Mouse (Mus musculus) liver, postnatal 0 days (tissue): ENCODE measurements around the gene Ksr2. TPM values are rescaled to one million over a fixed set of nuclear protein-coding genes. Genes with fewer than 3 reads are reported as not detected.

ENCODE experiments used
- ATAC-seq: fragments of 200-750 bp; cut with Nextera tagmentation; 2 replicates; pipeline ENCODE4 v1.8.0; 2017; ENCODE audit warnings: mild to moderate bottlenecking, moderate library complexity
- DNase-seq: peaks from one replicate; pipeline ENCODE4 v3.0.0-alpha.2; 2016
- H3K27ac ChIP-seq: fragments of 300-500 bp; sonication (generic); 2 replicates; pipeline ENCODE4 v1.5.1; 2014; ENCODE audit warnings: antibody characterized with exemption, moderate library complexity, mild to moderate bottlenecking, low read depth
- H3K27me3 ChIP-seq: fragments of 300-500 bp; sonication (generic); 2 replicates; pipeline ENCODE4 v1.6.1; 2014; ENCODE audit warnings: low read length, control low read depth, mixed read lengths; ENCODE audit not compliant: insufficient read depth
- H3K36me3 ChIP-seq: fragments of 300-500 bp; sonication (generic); replicated peaks from 2 replicates; pipeline ENCODE4 v1.6.1; 2014; ENCODE audit warnings: mild to moderate bottlenecking, control low read depth, low read length, moderate library complexity, mixed read lengths; ENCODE audit not compliant: insufficient read depth
- H3K4me1 ChIP-seq: fragments of 300-500 bp; sonication (generic); 2 replicates; pipeline ENCODE4 v1.6.1; 2014; ENCODE audit warnings: antibody characterized with exemption, mild to moderate bottlenecking, control low read depth; ENCODE audit not compliant: insufficient read depth
- H3K4me2 ChIP-seq: fragments of 300-500 bp; sonication (generic); 2 replicates; pipeline ENCODE4 v1.6.1; 2014; ENCODE audit warnings: low read depth, mild to moderate bottlenecking, low read length, moderate library complexity, mixed read lengths
- H3K4me3 ChIP-seq: fragments of 300-500 bp; sonication (generic); 2 replicates; pipeline ENCODE4 v1.5.1; 2014; ENCODE audit warnings: low read depth, low read length
- H3K9ac ChIP-seq: fragments of 300-500 bp; sonication (generic); replicated peaks from 2 replicates; pipeline ENCODE4 v1.6.1; 2014; ENCODE audit warnings: mild to moderate bottlenecking, moderate library complexity
- H3K9me3 ChIP-seq: fragments of 300-500 bp; sonication (generic); 2 replicates; pipeline ENCODE4 v1.6.1; 2016; ENCODE audit warnings: mild to moderate bottlenecking, control low read depth, low read length, mixed read lengths
- CTCF ChIP-seq: sonication (generic); IDR thresholded peaks from 2 replicates; pipeline ENCODE4 v1.5.1; 2016; ENCODE audit warnings: antibody characterized with exemption, low read depth
- EP300 ChIP-seq: IDR thresholded peaks from 2 replicates; pipeline ENCODE4 v1.6.1; 2016; ENCODE audit warnings: antibody characterized with exemption, low read depth, mild to moderate bottlenecking
- WGBS: fragments of 180-500 bp; shearing (Covaris S2); extraction: QIAGEN DNeasy Blood & Tissue Kit; methylation state at CpG from one replicate; pipeline ENCODE4 v1.1.7; 2014; ENCODE audit not compliant: insufficient replicate concordance; 5-methylcytosine and 5-hydroxymethylcytosine counted together
- polyA plus RNA-seq: library from polyadenylated mRNA; unstranded; fragments of >200 nt; fragmentation: Nextera tagmentation; extraction: Ambion mirVana; gene quantifications from 2 replicates; pipeline ENCODE4 v1.2.1, GENCODE M21; 2015

The Ksr2 gene
- polyA plus RNA-seq, 1 experiment from 2014 or later: 0.09 TPM

GRCm38 (mm10) chr5:117443141-117443540, 29.3 kb downstream of the Ksr2 start:
- DNase-seq (no peak), ATAC-seq (no peak)
- no peaks in the 10 kb centered on the region for H3K36me3 ChIP-seq
- H3K9ac ChIP-seq: no peak overlapping the region
- H3K4me2 ChIP-seq: no peak overlapping the region
- H3K27me3 ChIP-seq: no peaks in the 10 kb centered on the region
- WGBS: 59% methylated on average over 4 of the region's 4 CpGs
- no peak overlapping the region for H3K27ac ChIP-seq
- H3K9me3 ChIP-seq: no peaks in the 10 kb centered on the region
- no peaks in the 10 kb centered on the region; the same call in 1 of the 2 replicates for H3K4me1 ChIP-seq
- TF ChIP-seq CTCF (no peak), EP300 (no peak)
- H3K4me3 ChIP-seq: no peak overlapping the region

DNA sequence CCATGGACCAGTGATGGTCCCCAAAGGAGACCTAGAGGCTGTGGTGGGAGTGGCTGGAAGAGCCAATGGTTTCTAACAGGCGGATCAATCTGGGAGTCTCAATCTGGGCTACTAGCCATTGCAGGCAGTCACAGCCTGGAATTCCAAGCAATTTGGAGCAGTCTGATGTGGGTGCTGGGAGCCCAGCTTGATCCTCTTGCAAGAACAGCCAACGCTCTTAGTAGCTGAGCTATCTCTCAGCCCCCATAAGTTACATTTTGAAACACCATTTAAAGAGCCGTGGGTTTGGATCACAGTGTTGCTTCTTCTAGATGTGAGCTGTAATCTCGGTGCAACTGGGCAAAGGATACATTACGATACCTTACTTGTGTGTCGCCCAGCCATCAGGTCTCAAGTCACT, 30.1 kb downstream of the Ksr2 start:
- no peaks in the 10 kb centered on the region; the same call in 1 of the 2 replicates for H3K4me1 ChIP-seq
- H3K9me3 ChIP-seq: no peaks in the 10 kb centered on the region
- H3K4me3 ChIP-seq: no peak overlapping the region
- no peaks in the 10 kb centered on the region for H3K27me3 ChIP-seq
- WGBS: 78% methylated on average over 6 of the region's 6 CpGs
- ATAC-seq (no peak), DNase-seq (no peak)
- H3K27ac ChIP-seq: no peak overlapping the region
- no peak overlapping the region for H3K9ac ChIP-seq
- H3K4me2 ChIP-seq: no peak overlapping the region
- TF ChIP-seq CTCF (no peak), EP300 (no peak)
- no peaks in the 10 kb centered on the region for H3K36me3 ChIP-seq

GRCm38 (mm10) chr5:117447698-117448097, 33.9 kb downstream of the Ksr2 start:
- Histone ChIP-seq H3K27ac (no peak overlapping the region), H3K4me3 (no peak overlapping the region), H3K36me3 (no peaks in the 10 kb centered on the region), H3K4me2 (no peak overlapping the region), H3K9ac (no peak overlapping the region), H3K27me3 (no peaks in the 10 kb centered on the region), H3K9me3 (no peaks in the 10 kb centered on the region), H3K4me1 (no peaks in the 10 kb centered on the region; the same call in 1 of the 2 replicates)
- ATAC-seq: no peak
- DNase-seq: no peak
- WGBS: 32% methylated on average over 6 of the region's 6 CpGs
- TF ChIP-seq EP300: no peak
- 0 out of 2 replicates have a peak, but pooled peaks have one; percentile 19 for TF ChIP-seq CTCF

DNA sequence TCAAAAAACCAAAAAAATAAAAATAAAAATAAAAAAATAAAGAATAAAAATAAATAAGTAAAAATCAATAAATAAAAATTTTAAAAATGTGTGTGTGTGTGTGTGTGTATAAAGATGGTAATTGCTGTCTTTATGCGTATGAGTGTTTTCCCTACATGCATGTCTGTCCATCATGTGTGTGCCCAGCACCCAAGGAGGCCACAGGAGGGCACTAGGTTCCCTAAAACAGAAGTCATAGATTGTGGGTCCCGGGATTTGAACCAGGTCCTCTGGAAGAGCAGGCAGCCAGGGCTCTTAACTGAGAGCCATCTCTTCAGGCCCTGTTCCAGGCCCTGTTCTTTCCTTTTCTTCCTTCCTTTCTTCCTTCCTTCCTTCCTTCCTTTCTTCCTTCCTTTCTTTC, 38.2 kb downstream of the Ksr2 start:
- ATAC-seq: no peak
- Histone ChIP-seq H3K27me3 (no peaks in the 10 kb centered on the region), H3K4me1 (no peaks in the 10 kb centered on the region), H3K4me2 (no peak overlapping the region), H3K9me3 (no peaks in the 10 kb centered on the region), H3K4me3 (no peak overlapping the region), H3K36me3 (no peaks in the 10 kb centered on the region), H3K9ac (no peak overlapping the region), H3K27ac (no peak overlapping the region)
- WGBS: 76% methylated on average over 2 of the region's 2 CpGs
- TF ChIP-seq CTCF (peak; percentile 16; the same call in 1 of the 2 replicates), EP300 (no peak)
- DNase-seq: no peak

DNA sequence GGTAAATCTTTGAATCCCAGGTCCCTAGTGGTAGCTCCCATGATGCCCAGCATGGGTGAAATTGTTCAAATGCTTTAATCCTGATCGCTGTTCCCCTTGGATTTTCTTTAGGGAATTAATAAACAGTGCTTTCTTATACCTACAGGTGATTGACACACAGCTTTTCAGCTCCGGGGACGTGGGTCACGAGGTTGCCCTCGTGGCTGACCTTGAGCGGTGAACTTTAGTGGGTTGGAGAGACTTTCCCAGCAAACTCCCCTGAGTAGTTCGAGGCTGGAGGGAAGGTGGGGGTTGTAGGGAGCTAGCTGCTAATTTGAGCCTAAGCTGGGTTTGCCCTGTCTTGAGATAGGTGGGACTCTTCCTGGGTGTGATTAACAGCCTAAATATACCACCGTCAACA, 41.7 kb downstream of the Ksr2 start:
- Histone ChIP-seq H3K9ac (no peak overlapping the region), H3K27ac (no peak overlapping the region), H3K9me3 (no peaks in the 10 kb centered on the region), H3K27me3 (no peaks in the 10 kb centered on the region), H3K4me1 (peaks cover 3% of the 10 kb centered on the region), H3K36me3 (no peaks in the 10 kb centered on the region), H3K4me2 (no peak overlapping the region), H3K4me3 (no peak overlapping the region)
- WGBS: 66% methylated on average over 8 of the region's 8 CpGs
- DNase-seq (no peak), ATAC-seq (no peak)
- TF ChIP-seq CTCF: no peak
- TF ChIP-seq EP300: no peak

DNA sequence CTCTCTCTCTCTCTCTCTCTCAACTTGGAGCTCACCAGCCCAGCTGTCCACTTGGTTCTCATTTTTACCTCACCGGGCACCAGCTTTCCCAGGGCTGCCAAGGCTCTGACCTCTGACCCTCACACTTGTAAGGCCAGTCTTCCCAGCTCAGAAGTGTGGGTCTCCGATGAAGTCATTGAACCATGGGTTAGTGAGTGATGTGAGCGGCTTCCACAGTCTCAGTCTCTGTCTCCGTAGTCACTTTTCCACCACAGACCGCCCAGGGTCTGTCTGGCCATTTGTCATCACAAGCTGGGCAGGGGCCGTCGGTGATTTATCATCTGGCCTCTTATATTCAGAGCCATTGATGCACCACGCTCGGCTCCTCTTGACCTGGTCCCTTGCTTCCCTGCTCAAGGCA, 43.3 kb downstream of the Ksr2 start:
- H3K27me3 ChIP-seq: no peaks in the 10 kb centered on the region
- no peak overlapping the region for H3K9ac ChIP-seq
- TF ChIP-seq EP300 (no peak), CTCF (no peak)
- H3K4me2 ChIP-seq: no peak overlapping the region
- ATAC-seq: no peak
- no peak overlapping the region for H3K4me3 ChIP-seq
- no peaks in the 10 kb centered on the region for H3K36me3 ChIP-seq
- H3K9me3 ChIP-seq: no peaks in the 10 kb centered on the region
- no peak for DNase-seq
- 76% methylated on average over 9 of the region's 9 CpGs for WGBS
- peaks cover 3% of the 10 kb centered on the region for H3K4me1 ChIP-seq
- no peak overlapping the region for H3K27ac ChIP-seq

DNA sequence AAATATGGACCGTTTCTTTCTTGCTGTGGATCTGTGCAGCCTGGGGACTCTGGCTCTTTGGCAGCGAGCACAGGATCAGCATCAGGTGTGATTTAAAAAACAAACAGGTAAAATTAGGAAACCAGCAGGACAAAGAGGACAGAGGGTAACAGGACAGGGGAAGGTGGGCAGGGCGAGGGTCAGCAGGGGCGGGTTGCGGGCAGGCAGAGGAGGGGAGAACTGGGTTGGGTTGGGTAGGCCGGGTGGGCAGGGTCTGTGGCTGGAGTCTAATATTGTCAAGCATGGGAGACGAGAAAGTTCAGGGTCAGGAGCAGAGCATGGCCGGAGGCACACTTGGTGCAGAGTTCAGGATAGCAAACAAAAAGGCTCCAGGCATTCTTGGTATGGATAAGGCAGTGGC, 43.8 kb downstream of the Ksr2 start:
- TF ChIP-seq EP300 (no peak), CTCF (no peak)
- peaks cover 3% of the 10 kb centered on the region for H3K4me1 ChIP-seq
- no peaks in the 10 kb centered on the region for H3K27me3 ChIP-seq
- H3K27ac ChIP-seq: no peak overlapping the region
- ATAC-seq (peak; percentile 31), DNase-seq (no peak)
- no peak overlapping the region for H3K4me3 ChIP-seq
- WGBS: 61% methylated on average over 8 of the region's 8 CpGs
- H3K4me2 ChIP-seq: no peak overlapping the region
- H3K9me3 ChIP-seq: no peaks in the 10 kb centered on the region
- no peak overlapping the region for H3K9ac ChIP-seq
- no peaks in the 10 kb centered on the region for H3K36me3 ChIP-seq
